Mouse (Mus musculus) intestine, embryonic 14.5 days (tissue): ENCODE results near the gene A130010J15Rik. TPM values are rescaled to one million over a fixed set of nuclear protein-coding genes. Genes with fewer than 3 reads are reported as not detected.

Source experiments
- ATAC-seq: fragments of 200-750 bp; cut with Nextera tagmentation; replicated peaks from 2 replicates; pipeline ENCODE4 v1.8.0; 2017; ENCODE audit warnings: low read depth, moderate number of reproducible peaks, moderate TSS enrichment, moderate library complexity; ENCODE audit not compliant: low FRiP score, low TSS enrichment
- DNase-seq: peaks from one replicate; pipeline ENCODE4 v3.0.0-alpha.2; 2018; ENCODE audit warnings: low spot score
- H3K27ac ChIP-seq: fragments of 300-500 bp; sonication (generic); 2 replicates; pipeline ENCODE4 v1.5.1; 2014; ENCODE audit warnings: low read depth, mild to moderate bottlenecking, control low read depth
- H3K27me3 ChIP-seq: fragments of 300-500 bp; sonication (generic); replicated peaks from 2 replicates; pipeline ENCODE4 v1.6.1; 2014; ENCODE audit warnings: low read length, control low read depth; ENCODE audit not compliant: control insufficient read depth, insufficient read depth
- H3K36me3 ChIP-seq: fragments of 300-500 bp; sonication (generic); 2 replicates; pipeline ENCODE4 v1.6.1; 2014; ENCODE audit warnings: low read length, control low read depth; ENCODE audit not compliant: control insufficient read depth, insufficient read depth
- H3K4me1 ChIP-seq: fragments of 300-500 bp; sonication (generic); replicated peaks from 2 replicates; pipeline ENCODE4 v1.6.1; 2014; ENCODE audit warnings: low read length, control low read depth, mixed read lengths; ENCODE audit not compliant: control insufficient read depth, insufficient read depth
- H3K4me2 ChIP-seq: fragments of 300-500 bp; sonication (generic); 2 replicates; pipeline ENCODE4 v1.6.1; 2014; ENCODE audit warnings: low read length
- H3K4me3 ChIP-seq: fragments of 300-500 bp; sonication (generic); 2 replicates; pipeline ENCODE4 v1.5.1; 2014; ENCODE audit warnings: low read depth, low read length, control low read depth, mixed read lengths
- H3K9ac ChIP-seq: fragments of 300-500 bp; sonication (generic); 2 replicates; pipeline ENCODE4 v1.6.1; 2014; ENCODE audit warnings: mild to moderate bottlenecking, low read length
- H3K9me3 ChIP-seq: fragments of 300-500 bp; sonication (generic); 2 replicates; pipeline ENCODE4 v1.6.1; 2016; ENCODE audit warnings: low read length, control low read depth; ENCODE audit not compliant: control insufficient read depth
- WGBS: fragments of 180-500 bp; shearing (Covaris S2); extraction: QIAGEN DNeasy Blood & Tissue Kit; methylation state at CpG from one replicate; pipeline ENCODE4 v1.1.7; 2014; 5-methylcytosine and 5-hydroxymethylcytosine counted together
- polyA plus RNA-seq: library from polyadenylated mRNA; unstranded; fragments of >200 nt; fragmentation: Nextera tagmentation; extraction: Ambion mirVana; gene quantifications from 2 replicates; pipeline ENCODE4 v1.2.1, GENCODE M21; 2014

The A130010J15Rik gene
- polyA plus RNA-seq, 1 experiment from 2014 or later = 17.1 TPM

DNA sequence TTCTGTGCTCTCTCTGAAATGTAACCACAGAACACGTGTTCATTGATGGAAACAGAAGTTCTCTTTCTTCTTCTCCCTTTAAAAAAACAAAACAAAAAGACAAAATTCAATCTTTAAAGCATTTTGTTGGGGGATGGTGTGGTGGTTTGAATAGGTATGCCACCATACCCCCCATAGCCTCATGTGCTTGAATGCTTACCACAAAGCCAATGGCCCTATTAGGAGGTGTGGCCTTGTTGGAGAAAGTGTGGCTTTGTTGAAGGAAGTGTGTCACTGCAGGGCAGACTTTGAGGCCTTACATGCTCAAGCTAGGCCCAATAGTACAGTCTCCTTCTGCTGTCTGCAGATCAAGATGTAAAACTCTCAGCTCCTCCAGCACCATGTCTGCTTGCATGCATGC lies 21.4 kb upstream of the A130010J15Rik start:
- Histone ChIP-seq H3K4me2 (no peak overlapping the region), H3K9me3 (no peaks in the 10 kb centered on the region), H3K27me3 (no peaks in the 10 kb centered on the region), H3K4me1 (peaks cover 8% of the 10 kb centered on the region), H3K36me3 (no peaks in the 10 kb centered on the region), H3K27ac (no peak overlapping the region), H3K4me3 (no peak overlapping the region), H3K9ac (no peak overlapping the region)
- ATAC-seq = no peak
- no peak for DNase-seq
- 71% methylated on average over 1 of the region's 1 CpGs for WGBS

DNA sequence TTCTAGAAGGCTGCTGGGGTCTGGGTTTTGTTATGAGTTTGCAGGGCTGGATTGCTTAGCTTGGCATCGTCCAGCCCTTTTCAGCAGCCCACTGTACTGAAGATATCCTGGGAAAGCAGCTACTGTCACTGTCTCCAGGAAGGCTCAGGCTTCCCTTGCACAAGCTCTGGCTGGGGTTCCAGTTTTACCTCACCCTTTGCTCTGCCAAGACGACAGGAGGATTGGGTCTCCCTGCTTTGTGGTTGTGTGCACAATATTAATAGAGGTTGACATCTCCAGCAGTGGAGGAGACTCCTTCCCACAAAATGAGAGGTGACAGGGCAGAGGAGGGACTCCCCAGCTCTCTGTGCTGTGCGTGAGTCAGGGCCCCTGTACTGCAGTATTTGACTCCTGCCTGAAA lies 18.6 kb upstream of the A130010J15Rik start:
- Histone ChIP-seq H3K4me2 (no peak overlapping the region), H3K9me3 (no peaks in the 10 kb centered on the region), H3K4me3 (no peak overlapping the region), H3K27me3 (peaks cover 13% of the 10 kb centered on the region), H3K36me3 (no peaks in the 10 kb centered on the region), H3K4me1 (peaks cover 10% of the 10 kb centered on the region), H3K27ac (no peak overlapping the region), H3K9ac (no peak overlapping the region)
- DNase-seq (no peak), ATAC-seq (no peak)
- WGBS = 45% methylated on average over 3 of the region's 3 CpGs

DNA sequence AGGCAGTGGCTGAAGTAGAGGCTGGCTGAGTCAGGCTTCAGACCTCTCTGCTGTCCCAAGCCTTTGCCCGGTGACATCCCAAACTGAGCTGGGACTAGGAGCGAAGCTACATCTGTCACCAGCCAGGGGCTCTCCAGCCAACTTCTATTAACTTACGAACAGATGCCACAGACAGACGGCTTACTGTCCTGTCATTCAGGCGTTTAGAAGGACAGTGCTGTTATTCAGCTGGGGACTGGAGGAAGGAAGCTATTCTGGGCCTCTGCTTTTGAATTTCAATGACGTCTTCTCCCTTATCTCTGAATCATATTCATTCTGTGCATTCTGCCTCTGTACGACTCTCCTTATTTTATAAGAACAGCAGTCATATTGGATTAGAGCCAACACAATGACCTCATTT lies 16.7 kb upstream of the A130010J15Rik start:
- Histone ChIP-seq H3K4me1 (peaks cover 12% of the 10 kb centered on the region), H3K9me3 (no peaks in the 10 kb centered on the region), H3K36me3 (no peaks in the 10 kb centered on the region), H3K9ac (no peak overlapping the region), H3K27ac (no peak overlapping the region; the same call in 1 of the 2 replicates), H3K4me3 (no peak overlapping the region), H3K4me2 (no peak overlapping the region), H3K27me3 (peaks cover 17% of the 10 kb centered on the region)
- no peak for ATAC-seq
- WGBS = 39% methylated on average over 7 of the region's 7 CpGs
- no peak for DNase-seq

DNA sequence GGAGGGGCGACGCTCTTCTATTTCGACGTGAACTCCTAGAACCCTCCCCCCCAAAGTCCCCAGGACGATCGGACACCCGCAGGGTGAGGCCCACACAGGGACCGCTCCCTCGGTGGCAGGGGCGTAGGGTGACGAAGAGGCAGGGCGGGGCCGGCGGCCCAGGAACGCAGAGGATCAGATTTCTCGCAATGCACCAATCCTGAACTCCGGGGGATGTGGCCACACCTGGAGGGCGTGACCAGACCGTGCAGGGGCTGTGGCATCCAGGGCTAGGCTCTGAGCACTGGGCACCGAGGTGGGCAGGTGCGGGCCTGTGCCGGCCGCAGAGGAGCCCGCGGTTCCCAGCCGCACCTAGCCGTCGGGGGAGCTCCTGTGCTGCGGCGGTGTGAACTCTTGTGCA lies 15.0 kb upstream of the A130010J15Rik start, which contains the start of gene Irf6:
Irf6 (plus strand) TSS at position 240 of the 400 bp plus-strand sequence.
- H3K9me3 ChIP-seq = no peaks in the 10 kb centered on the region
- H3K27ac ChIP-seq = no peak within 1 kb of the TSS; the same call in 1 of the 2 replicates
- ATAC-seq (peak; percentile 96), DNase-seq (no peak)
- no peaks in the 10 kb centered on the region for H3K36me3 ChIP-seq
- H3K4me3 ChIP-seq = peak within 1 kb of the TSS; percentile 44
- WGBS = 2% methylated on average over 30 of the region's 30 CpGs
- H3K4me1 ChIP-seq = peaks cover 12% of the 10 kb centered on the region
- peaks cover 17% of the 10 kb centered on the region for H3K27me3 ChIP-seq
- peak within 1 kb of the TSS; percentile 31 for H3K9ac ChIP-seq
- peak within 1 kb of the TSS; percentile 51 for H3K4me2 ChIP-seq

DNA sequence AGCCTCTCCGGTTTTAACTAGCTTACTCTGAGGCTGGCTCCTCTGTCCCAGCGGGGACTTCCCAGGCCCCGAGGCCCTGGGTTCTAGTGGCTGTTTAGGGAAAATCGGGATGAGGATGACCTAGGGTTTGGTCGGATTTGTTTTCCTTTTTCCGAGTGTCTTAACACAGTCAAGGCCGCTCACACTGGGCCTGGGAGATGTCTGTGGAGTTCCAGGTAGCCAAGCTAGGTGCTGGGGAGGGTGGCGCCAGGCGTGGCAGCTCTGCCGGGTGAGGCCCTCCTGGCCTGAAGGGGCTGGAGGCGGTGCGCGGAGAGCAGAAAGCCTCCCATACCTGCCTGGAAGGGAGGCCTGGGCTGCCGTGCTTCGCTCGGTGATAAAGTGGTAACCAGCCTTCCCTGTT lies 14.3 kb upstream of the A130010J15Rik start:
- Histone ChIP-seq H3K4me1 (peaks cover 12% of the 10 kb centered on the region), H3K9ac (peak overlapping the region; percentile 31), H3K36me3 (no peaks in the 10 kb centered on the region), H3K9me3 (no peaks in the 10 kb centered on the region), H3K27ac (no peak overlapping the region; the same call in 1 of the 2 replicates), H3K4me2 (peak overlapping the region; percentile 51), H3K4me3 (peak overlapping the region; percentile 44), H3K27me3 (peaks cover 17% of the 10 kb centered on the region)
- ATAC-seq (peak; percentile 41; the same call in 1 of the 2 replicates), DNase-seq (peak; percentile 75)
- WGBS = 21% methylated on average over 16 of the region's 16 CpGs

DNA sequence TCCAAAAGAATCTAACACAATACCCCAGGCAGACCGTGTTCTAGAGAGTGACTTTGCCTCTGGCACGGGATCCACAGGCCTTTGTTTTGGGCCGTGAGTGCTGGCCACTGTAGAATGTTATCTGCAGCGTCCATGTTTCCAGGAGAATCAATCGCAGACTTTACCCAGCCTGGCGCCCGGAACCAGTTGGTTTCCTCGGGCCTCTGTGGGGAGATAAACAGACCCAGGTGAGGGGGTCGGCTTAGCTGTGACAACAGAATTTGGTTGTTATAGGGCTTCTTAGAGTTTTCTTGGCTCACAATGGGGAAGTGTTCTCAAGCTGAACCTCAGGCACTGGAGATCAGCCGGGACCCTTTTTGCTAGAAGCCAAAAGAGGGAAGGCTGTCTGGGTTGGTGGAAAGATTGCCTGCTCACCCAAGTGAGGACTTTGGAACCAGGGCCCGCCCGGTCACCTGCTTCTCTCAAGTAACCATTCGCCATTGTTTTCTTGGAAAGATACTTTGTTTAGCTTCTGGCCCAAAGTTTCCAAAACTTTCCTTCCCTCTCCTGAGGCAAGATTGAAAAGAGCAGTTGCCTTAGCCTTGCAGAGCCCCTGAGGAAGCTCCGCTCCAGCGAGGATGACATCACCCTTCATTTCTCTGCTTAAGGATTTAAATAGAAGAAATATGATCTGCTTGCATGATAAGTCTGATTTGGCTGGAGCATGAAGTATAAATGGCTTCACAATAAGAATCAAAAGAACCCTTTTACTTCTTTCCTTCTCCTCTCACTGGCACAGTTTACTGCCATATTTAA lies 11.3 kb upstream of the A130010J15Rik start:
- 64% methylated on average over 15 of the region's 15 CpGs for WGBS
- peak overlapping the region; percentile 51 for H3K4me2 ChIP-seq
- ATAC-seq = no peak
- no peak overlapping the region for H3K4me3 ChIP-seq
- peaks cover 23% of the 10 kb centered on the region for H3K4me1 ChIP-seq
- no peaks in the 10 kb centered on the region for H3K9me3 ChIP-seq
- H3K27ac ChIP-seq = peak overlapping the region; percentile 55; the same call in 1 of the 2 replicates
- no peak overlapping the region for H3K9ac ChIP-seq
- no peaks in the 10 kb centered on the region for H3K36me3 ChIP-seq
- peaks cover 17% of the 10 kb centered on the region for H3K27me3 ChIP-seq
- no peak for DNase-seq

DNA sequence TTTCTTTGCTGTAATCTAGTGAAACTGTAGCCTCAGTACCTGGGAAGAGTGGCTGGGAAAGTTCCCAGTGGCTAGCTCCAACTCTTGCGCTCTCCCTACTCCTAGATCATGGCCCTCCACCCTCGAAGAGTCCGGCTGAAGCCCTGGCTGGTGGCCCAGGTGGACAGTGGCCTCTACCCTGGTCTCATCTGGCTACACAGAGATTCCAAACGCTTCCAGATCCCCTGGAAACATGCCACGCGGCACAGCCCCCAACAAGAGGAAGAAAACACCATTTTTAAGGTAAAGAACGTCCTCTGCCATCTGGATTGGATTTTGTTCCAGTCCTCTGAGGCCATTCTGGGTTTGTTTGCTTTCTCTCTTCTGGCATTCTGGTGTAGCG lies 10.7 kb upstream of the A130010J15Rik start:
- H3K4me2 ChIP-seq = peak overlapping the region; percentile 51; the same call in 1 of the 2 replicates
- H3K4me1 ChIP-seq = peaks cover 23% of the 10 kb centered on the region
- peaks cover 17% of the 10 kb centered on the region for H3K27me3 ChIP-seq
- H3K9ac ChIP-seq = no peak overlapping the region
- no peaks in the 10 kb centered on the region for H3K36me3 ChIP-seq
- no peak for ATAC-seq
- no peak for DNase-seq
- no peaks in the 10 kb centered on the region for H3K9me3 ChIP-seq
- WGBS = 78% methylated on average over 8 of the region's 8 CpGs
- H3K27ac ChIP-seq = no peak overlapping the region
- H3K4me3 ChIP-seq = no peak overlapping the region

DNA sequence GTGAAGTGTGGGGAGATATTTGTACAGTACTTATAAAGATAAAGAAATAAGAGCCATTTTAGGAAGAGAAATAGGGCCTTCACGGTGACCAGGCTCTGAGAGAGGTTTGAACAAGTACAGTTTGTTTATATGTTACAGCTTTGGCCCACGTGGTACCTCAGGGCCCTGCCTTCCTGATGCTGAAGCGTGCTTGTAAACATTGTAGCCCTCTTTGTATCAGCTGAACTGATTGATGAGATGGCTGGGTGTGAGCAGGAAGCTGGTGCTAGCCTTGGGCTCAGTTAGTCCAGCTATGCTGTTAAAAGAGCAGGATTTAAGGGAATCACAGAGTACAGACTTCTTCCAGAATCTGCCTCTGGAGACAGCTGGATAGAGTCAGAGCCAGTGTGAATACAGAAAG lies 8.7 kb upstream of the A130010J15Rik start:
- H3K9ac ChIP-seq = no peak overlapping the region
- peaks cover 4% of the 10 kb centered on the region for H3K27me3 ChIP-seq
- H3K4me1 ChIP-seq = peaks cover 22% of the 10 kb centered on the region
- no peak overlapping the region for H3K4me3 ChIP-seq
- no peaks in the 10 kb centered on the region for H3K9me3 ChIP-seq
- H3K27ac ChIP-seq = peak overlapping the region; percentile 47; the same call in 1 of the 2 replicates
- no peaks in the 10 kb centered on the region for H3K36me3 ChIP-seq
- H3K4me2 ChIP-seq = no peak overlapping the region
- ATAC-seq (no peak), DNase-seq (no peak)
- 15% methylated on average over 3 of the region's 3 CpGs for WGBS

DNA sequence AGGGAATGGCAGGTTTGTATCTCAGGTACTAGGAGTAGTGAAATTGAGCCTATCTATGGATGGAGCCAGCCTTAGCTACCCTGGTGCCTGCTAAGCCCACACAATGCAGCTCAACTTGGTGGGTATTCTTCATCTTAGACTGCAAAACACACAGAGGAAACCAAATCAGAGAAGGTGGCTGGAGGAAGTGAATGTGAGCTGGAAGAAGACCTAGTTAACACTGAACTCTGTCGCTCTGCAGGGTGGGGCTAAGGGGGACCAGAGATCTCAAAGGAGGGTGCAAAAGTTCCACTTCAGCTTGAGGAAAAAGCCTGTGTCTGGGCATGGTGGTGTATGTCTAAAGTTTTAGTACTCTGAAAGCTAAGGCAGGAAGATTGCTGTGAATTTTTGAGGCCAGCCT lies 8.2 kb upstream of the A130010J15Rik start:
- Histone ChIP-seq H3K9me3 (no peaks in the 10 kb centered on the region), H3K4me2 (peak overlapping the region; percentile 49; the same call in 1 of the 2 replicates), H3K27me3 (no peaks in the 10 kb centered on the region), H3K27ac (peak overlapping the region; percentile 47), H3K4me1 (peaks cover 19% of the 10 kb centered on the region), H3K36me3 (no peaks in the 10 kb centered on the region), H3K9ac (no peak overlapping the region), H3K4me3 (no peak overlapping the region)
- ATAC-seq (no peak), DNase-seq (no peak)
- WGBS = 38% methylated on average over 1 of the region's 1 CpGs
